Mouse (Mus musculus): ENCODE results near the gene Bmpr1a. TPM values are rescaled to one million over a fixed set of nuclear protein-coding genes. Genes with fewer than 3 reads are reported as not detected.

Bmpr1a gene
- polyA plus RNA-seq, 1 experiment from 2014 or later = 23.4 TPM

DNA sequence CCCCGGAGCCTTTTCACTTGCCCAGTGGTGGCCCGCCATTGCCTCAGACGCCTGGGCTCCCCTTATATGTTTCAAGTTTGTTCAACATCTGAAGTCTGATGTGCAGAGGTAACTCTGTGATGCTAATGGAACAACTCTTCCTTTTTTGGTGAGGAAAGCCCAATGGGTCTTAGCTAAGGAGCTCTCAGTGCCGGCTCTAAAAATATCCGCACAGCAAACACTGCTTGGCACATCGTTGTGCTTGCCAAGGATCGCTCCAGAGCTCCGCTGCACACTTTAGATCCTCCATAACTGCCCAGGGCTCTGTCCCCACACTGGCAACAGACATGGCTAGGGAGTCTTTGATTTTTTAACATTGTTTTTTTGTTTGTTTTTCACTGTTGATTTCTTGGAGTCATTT, 25.7 kb upstream of the Bmpr1a start:
- no peaks in the 10 kb centered on the region for H3K4me1 ChIP-seq
- ATAC-seq (replicated peaks) = no peak
- H3K27me3 ChIP-seq = 0 out of 2 replicates have a peak, but pooled peaks cover 2% of the 10 kb centered on the region
- H3K9me3 ChIP-seq = no peaks in the 10 kb centered on the region
- H3K4me2 ChIP-seq (replicated peaks) = no peak overlapping the region
- WGBS = 63% methylated on average over 8 of the region's 8 CpGs
- no peaks in the 10 kb centered on the region for H3K36me3 ChIP-seq
- no peak overlapping the region for H3K4me3 ChIP-seq
- H3K27ac ChIP-seq (replicated peaks) = no peak overlapping the region
- no peak overlapping the region for H3K9ac ChIP-seq (replicated peaks)

DNA sequence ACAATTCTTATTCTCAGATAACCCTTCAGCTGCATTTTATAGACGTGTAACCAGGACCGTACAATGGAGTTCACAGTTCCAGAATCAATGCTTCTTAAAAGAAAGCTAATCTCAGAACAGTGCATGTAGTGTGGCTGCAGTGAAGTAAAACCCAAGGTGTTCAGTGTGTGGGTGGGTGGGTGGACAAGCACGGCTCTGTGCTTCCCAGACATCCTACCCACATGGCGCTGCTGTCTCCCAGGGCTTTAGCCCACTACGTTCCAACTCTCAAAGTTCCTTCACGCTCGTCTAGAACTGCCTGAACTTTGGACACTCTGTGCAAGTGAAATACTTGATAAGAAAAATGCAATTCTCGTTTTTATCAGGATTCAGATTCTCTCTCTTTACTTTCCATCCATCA, 19.6 kb upstream of the Bmpr1a start, which contains the start of gene 9230112D13Rik:
TSS of gene 9230112D13Rik (minus strand) at position 101 of the 400 bp plus-strand sequence.
- Histone ChIP-seq H3K4me1 (no peaks in the 10 kb centered on the region), H3K27ac (replicated peaks) (no peak within 1 kb of the TSS), H3K36me3 (no peaks in the 10 kb centered on the region), H3K4me2 (replicated peaks) (no peak within 1 kb of the TSS), H3K9ac (replicated peaks) (no peak within 1 kb of the TSS), H3K27me3 (no peaks in the 10 kb centered on the region), H3K9me3 (no peaks in the 10 kb centered on the region), H3K4me3 (no peak within 1 kb of the TSS)
- ATAC-seq (replicated peaks) = no peak
- 92% methylated on average over 8 of the region's 8 CpGs for WGBS

DNA sequence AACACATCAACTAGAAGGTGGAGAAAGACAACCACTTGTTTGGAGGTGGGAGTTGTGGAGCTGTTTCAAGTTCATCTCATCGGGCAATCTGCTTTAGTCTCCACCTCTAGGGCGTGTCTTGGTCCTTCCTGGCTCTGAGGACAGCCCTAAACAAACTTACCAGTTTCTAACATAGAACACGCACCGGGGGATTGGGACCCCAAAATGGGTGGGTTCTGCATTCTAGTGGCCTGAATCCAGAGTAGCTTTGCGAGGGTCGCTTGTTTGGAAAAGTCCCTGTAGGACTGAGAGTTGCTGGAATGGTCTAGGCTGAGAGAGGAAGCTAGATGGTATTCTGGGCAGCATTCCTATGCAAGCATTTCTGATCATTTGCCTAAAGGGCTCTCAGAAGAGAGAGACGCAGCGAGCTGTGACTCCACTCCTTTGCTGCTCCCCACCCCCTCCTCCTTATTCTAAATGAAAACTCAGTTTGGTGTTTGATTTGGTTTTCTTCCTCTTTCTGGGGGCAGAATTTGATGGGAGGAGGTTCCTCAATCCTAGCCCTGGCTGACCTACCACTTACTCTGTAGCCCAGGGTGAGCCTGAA, 14.9 kb upstream of the Bmpr1a start:
- H3K36me3 ChIP-seq = no peaks in the 10 kb centered on the region
- no peaks in the 10 kb centered on the region for H3K27me3 ChIP-seq
- no peaks in the 10 kb centered on the region for H3K4me1 ChIP-seq
- 93% methylated on average over 8 of the region's 8 CpGs for WGBS
- H3K4me2 ChIP-seq (replicated peaks) = no peak overlapping the region
- no peak overlapping the region for H3K9ac ChIP-seq (replicated peaks)
- no peak overlapping the region for H3K27ac ChIP-seq (replicated peaks)
- no peak overlapping the region for H3K4me3 ChIP-seq
- no peak for ATAC-seq (replicated peaks)
- H3K9me3 ChIP-seq = no peaks in the 10 kb centered on the region

DNA sequence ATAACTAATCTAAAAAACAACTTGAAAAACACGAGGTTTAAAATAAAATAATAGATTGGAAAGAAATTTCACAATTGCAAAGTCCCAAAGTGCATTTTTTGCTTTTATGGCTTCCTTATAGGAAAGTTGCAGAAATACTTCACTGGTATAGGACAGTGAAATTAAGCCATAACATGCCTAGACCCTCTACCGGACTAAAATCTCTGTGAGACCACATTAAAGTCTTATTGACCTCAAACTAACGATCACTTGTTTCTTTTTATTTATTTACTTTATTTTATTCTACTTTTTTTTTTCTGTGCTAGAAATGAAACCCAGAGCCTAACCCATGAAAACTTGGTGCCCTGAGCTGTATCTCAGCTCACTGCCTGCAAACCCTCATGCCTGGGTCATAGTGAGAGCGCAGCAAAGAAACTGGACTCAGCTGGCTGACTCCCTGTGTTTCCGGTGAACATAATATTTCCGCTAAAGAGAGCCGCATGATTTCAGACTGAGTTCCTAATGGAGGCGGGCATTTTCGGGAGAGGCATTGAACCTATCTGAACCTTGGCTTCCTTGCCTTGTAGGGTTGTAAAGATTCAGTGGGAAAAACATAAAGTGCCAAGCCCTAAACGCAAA, 13.9 kb upstream of the Bmpr1a start:
- Histone ChIP-seq H3K36me3 (no peaks in the 10 kb centered on the region), H3K9ac (replicated peaks) (no peak overlapping the region), H3K4me2 (replicated peaks) (no peak overlapping the region), H3K27me3 (no peaks in the 10 kb centered on the region), H3K4me1 (peaks cover 2% of the 10 kb centered on the region; the same call in 1 of the 2 replicates), H3K9me3 (no peaks in the 10 kb centered on the region), H3K4me3 (no peak overlapping the region), H3K27ac (replicated peaks) (no peak overlapping the region)
- 91% methylated on average over 10 of the region's 10 CpGs for WGBS
- no peak for ATAC-seq (replicated peaks)

DNA sequence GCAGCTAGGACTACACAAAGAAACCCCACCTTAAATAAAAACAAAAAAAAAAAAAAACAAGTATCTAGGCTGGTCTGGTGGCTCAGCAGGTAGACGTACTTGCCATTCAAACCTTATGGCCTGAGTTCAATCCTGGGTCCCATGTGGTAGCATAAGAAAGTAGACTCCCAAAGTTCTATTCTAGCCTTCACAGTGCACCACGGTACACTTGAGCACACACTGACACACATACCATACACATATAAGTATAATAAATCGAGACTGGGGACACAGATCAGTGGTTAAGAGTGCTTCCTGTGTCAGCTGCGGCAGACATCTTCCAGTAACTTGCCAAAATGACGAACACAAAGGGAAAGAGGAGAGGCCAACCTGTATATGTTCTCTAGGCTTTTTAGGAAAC, 12.7 kb upstream of the Bmpr1a start:
- Histone ChIP-seq H3K36me3 (no peaks in the 10 kb centered on the region), H3K4me2 (replicated peaks) (no peak overlapping the region), H3K9ac (replicated peaks) (no peak overlapping the region), H3K4me1 (peaks cover 5% of the 10 kb centered on the region; the same call in 1 of the 2 replicates), H3K27me3 (no peaks in the 10 kb centered on the region), H3K4me3 (no peak overlapping the region), H3K9me3 (no peaks in the 10 kb centered on the region), H3K27ac (replicated peaks) (no peak overlapping the region)
- ATAC-seq (replicated peaks) = no peak
- 92% methylated on average over 5 of the region's 5 CpGs for WGBS

DNA sequence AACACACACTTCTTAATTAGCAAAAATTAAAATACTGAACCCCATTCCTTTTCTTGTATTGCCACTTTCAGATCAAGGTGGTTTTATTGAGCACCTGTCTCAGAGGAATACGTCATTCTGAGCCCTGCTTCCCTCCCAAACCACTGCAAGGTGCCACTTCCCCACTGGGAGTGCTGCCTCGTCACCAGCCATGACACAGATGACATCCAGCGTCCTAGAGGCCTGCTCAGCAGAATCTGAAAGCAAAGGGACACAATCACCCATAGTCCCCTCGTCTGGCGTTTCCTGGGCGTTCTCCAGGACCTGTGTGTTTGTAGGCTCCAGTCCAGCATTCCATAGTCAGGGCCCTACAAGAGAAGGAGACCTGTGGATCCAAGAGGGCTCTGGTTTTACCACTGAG, 11.0 kb upstream of the Bmpr1a start:
- Histone ChIP-seq H3K9ac (replicated peaks) (no peak overlapping the region), H3K4me3 (no peak overlapping the region), H3K4me2 (replicated peaks) (no peak overlapping the region), H3K27me3 (no peaks in the 10 kb centered on the region), H3K9me3 (no peaks in the 10 kb centered on the region), H3K4me1 (peaks cover 5% of the 10 kb centered on the region), H3K36me3 (no peaks in the 10 kb centered on the region), H3K27ac (replicated peaks) (no peak overlapping the region)
- WGBS = 37% methylated on average over 6 of the region's 6 CpGs
- no peak for ATAC-seq (replicated peaks)

DNA sequence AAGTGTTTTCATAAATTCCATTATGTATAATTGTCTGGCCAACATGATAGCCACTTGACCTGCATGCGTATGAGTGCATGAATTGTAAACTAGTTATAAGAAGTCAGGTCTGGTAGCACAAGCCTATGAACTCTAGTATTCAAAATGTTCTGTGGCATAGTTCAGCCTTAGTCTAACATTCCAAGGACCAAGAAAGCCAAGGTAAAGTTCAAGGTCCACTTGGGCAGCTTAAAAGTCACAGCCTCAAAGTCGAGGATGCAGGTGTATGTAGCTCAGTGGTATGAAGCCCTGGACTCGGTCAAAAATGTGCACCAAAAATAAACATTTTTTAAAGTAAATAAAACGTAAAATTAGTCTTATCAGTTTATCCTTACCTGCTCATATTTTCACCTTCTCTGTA, 9.5 kb upstream of the Bmpr1a start:
- Histone ChIP-seq H3K4me2 (replicated peaks) (no peak overlapping the region), H3K9me3 (no peaks in the 10 kb centered on the region), H3K4me3 (no peak overlapping the region), H3K27ac (replicated peaks) (no peak overlapping the region), H3K27me3 (no peaks in the 10 kb centered on the region), H3K9ac (replicated peaks) (no peak overlapping the region), H3K36me3 (no peaks in the 10 kb centered on the region), H3K4me1 (peaks cover 19% of the 10 kb centered on the region)
- WGBS = 83% methylated on average over 4 of the region's 4 CpGs
- ATAC-seq (replicated peaks) = no peak

DNA sequence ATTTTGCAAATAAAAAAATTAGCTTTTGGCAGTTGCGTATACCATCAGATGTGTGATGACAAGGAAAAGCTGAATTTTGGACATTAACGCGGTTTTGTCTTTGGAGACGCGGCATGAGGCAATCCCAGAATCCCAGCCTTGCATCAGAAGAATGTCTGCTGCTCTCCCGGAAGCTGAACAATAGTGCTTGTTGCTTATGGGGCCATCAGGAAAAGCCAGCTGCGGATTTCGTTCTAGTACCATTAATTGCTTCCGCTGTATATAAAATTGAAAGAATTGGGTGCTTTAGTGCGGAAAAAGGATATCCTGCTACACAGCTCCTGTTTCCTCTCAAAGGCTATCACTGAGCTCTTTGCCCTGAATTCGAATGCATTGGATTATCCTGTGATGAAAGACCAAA, 8.8 kb upstream of the Bmpr1a start:
- Histone ChIP-seq H3K4me1 (peaks cover 19% of the 10 kb centered on the region), H3K4me3 (no peak overlapping the region), H3K27ac (replicated peaks) (no peak overlapping the region), H3K36me3 (no peaks in the 10 kb centered on the region), H3K9me3 (no peaks in the 10 kb centered on the region), H3K9ac (replicated peaks) (0 out of 2 replicates have a peak overlapping the region, but pooled peaks have one; percentile 7), H3K4me2 (replicated peaks) (no peak overlapping the region), H3K27me3 (no peaks in the 10 kb centered on the region)
- 57% methylated on average over 11 of the region's 11 CpGs for WGBS
- no peak for ATAC-seq (replicated peaks)

DNA sequence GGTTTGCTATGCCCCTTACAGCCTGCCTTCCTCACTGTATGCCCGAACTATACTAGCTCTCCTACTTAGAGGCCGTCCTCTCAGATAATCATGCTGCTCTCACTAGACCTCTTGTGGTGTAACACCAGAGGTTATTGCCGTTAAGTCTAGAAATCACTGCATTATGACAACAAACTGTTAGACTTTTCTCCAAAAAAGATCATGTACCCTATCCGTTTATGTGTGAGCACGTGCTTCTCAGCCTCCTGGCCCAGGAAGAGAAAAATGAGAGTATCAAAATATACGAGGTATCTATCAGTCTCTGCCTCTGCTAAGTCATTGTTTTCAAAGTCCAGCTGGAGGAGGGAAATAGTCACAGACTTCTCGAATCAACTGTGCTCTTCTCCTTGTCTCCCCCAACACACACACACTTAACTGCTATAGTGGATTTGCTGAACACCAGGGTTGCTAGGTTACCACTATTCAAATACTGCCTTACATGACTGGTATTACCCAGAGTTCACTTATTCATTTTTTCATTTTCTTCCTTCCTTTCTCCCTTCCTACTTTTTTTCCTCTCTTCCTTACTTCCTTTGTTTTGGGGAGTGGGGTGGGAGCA, 5.8 kb upstream of the Bmpr1a start:
- H3K9ac ChIP-seq (replicated peaks) = no peak overlapping the region
- WGBS = 38% methylated on average over 7 of the region's 7 CpGs
- no peaks in the 10 kb centered on the region for H3K27me3 ChIP-seq
- ATAC-seq (replicated peaks) = peak; percentile 41
- no peak overlapping the region for H3K4me2 ChIP-seq (replicated peaks)
- H3K4me1 ChIP-seq = peaks cover 24% of the 10 kb centered on the region
- no peaks in the 10 kb centered on the region for H3K36me3 ChIP-seq
- H3K9me3 ChIP-seq = no peaks in the 10 kb centered on the region
- H3K27ac ChIP-seq (replicated peaks) = peak overlapping the region; percentile 63
- H3K4me3 ChIP-seq = no peak overlapping the region

DNA sequence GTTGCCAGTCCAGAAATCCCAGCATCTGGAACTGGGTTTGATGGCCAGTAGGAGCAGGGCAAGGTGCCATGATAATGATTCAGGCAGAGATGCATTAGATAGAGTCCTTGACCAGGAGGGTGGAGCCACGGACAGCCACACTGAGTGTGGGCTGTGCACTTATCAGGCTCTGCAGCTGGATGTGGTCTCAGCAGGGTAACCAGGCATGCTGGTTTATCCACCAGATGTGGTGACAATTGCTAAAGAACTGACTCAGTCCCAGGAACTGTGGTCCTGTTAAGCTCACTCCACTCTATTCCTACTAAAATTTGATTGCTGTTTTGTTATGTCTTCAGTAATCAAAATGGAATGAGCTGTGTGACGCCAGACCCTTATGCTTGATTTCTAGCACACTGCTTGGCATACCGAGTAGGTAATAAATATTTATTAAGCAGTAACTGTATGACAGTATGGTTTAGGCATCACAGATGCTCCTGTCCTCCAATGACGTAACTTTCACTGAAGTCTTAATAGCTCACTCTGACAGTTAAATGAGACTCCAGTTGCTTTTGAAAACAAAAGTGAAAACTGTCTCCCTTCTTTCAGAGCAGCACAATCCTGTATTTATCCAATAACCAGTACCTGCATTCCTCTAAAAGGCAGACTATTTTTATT, 5.2 kb upstream of the Bmpr1a start:
- Histone ChIP-seq H3K4me1 (peaks cover 30% of the 10 kb centered on the region), H3K9me3 (no peaks in the 10 kb centered on the region), H3K9ac (replicated peaks) (no peak overlapping the region), H3K4me2 (replicated peaks) (no peak overlapping the region), H3K4me3 (no peak overlapping the region), H3K27me3 (no peaks in the 10 kb centered on the region), H3K36me3 (no peaks in the 10 kb centered on the region), H3K27ac (replicated peaks) (peak overlapping the region; percentile 63)
- peak; percentile 79 for ATAC-seq (replicated peaks)
- WGBS = 25% methylated on average over 4 of the region's 4 CpGs

DNA sequence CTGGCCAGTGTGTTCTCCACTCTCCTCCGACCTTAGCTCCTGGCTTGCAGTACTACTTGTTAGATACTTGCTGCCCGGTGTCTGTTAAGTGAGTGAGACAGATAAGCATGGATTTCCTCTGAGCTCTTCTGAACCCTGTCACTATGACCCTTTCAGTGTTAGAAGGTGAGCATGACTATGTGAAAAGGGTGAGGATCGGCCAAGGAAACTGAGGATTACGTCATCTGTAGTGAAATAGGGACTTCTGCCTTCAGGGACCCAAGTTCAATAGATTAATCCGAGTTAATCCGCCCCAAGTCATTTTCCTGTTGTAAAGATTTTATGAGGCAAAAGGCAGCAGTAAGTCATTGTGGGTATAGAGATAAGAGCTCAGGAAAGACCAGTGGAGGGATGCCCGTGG, 2.2 kb upstream of the Bmpr1a start:
- 71% methylated on average over 7 of the region's 7 CpGs for WGBS
- no peak for ATAC-seq (replicated peaks)
- Histone ChIP-seq H3K4me1 (peaks cover 38% of the 10 kb centered on the region), H3K4me2 (replicated peaks) (no peak overlapping the region), H3K9me3 (no peaks in the 10 kb centered on the region), H3K36me3 (no peaks in the 10 kb centered on the region), H3K27me3 (no peaks in the 10 kb centered on the region), H3K27ac (replicated peaks) (no peak overlapping the region), H3K9ac (replicated peaks) (no peak overlapping the region), H3K4me3 (no peak overlapping the region)

DNA sequence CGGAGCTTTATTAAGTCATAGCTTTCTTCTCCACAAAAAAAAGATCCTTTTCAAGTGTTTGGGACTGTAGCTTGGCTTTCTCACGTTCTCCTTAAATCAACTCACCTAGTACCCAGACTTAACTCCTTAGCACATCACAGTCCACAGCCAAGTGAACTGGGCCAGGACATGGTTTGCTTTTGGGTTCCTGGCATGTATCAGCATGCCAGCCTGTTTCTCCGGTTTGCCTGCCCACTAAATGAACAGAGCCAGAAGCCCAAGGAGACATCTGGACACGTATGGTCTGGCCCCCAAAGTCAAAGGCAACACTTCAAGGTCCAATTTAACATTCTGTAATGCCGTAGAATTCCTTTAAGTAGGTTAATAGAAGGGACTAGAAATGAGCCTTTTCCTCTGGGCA, 1.2 kb upstream of the Bmpr1a start:
- ATAC-seq (replicated peaks) = no peak
- H3K9ac ChIP-seq (replicated peaks) = no peak overlapping the region

More for the DNA sequence above, 1.2 kb upstream of the Bmpr1a start:
- no peaks in the 10 kb centered on the region for H3K9me3 ChIP-seq
- no peaks in the 10 kb centered on the region for H3K27me3 ChIP-seq
- no peaks in the 10 kb centered on the region for H3K36me3 ChIP-seq
- 0 out of 2 replicates have a peak overlapping the region, but pooled peaks have one; percentile 15 for H3K27ac ChIP-seq (replicated peaks)
- H3K4me2 ChIP-seq (replicated peaks) = no peak overlapping the region
- H3K4me3 ChIP-seq = no peak overlapping the region
- WGBS = 80% methylated on average over 5 of the region's 5 CpGs
- H3K4me1 ChIP-seq = peaks cover 48% of the 10 kb centered on the region

All from forebrain, embryonic 15.5 days (tissue).